Mouse (Mus musculus) testis, adult 2 months (tissue): ENCODE results near the gene Palm.
A peak's percentile ranks its signal among the peaks of the same experiment; 100 is the strongest.

Source experiments
- CTCF ChIP-seq: fragments of 200-500 bp; IDR thresholded peaks from 2 replicates; pipeline ENCODE4 v1.5.1; 2012; ENCODE audit warnings: low read depth, mild to moderate bottlenecking, inconsistent platforms, low read length, moderate library complexity; ENCODE audit not compliant: control insufficient read depth, insufficient read depth, insufficient replicate concordance
- POLR2A ChIP-seq: fragments of 200-500 bp; IDR thresholded peaks from 2 replicates; pipeline ENCODE4 v1.6.1; 2012; ENCODE audit warnings: low read depth, mild to moderate bottlenecking, inconsistent platforms, low read length, moderate library complexity; ENCODE audit not compliant: control insufficient read depth

DNA sequence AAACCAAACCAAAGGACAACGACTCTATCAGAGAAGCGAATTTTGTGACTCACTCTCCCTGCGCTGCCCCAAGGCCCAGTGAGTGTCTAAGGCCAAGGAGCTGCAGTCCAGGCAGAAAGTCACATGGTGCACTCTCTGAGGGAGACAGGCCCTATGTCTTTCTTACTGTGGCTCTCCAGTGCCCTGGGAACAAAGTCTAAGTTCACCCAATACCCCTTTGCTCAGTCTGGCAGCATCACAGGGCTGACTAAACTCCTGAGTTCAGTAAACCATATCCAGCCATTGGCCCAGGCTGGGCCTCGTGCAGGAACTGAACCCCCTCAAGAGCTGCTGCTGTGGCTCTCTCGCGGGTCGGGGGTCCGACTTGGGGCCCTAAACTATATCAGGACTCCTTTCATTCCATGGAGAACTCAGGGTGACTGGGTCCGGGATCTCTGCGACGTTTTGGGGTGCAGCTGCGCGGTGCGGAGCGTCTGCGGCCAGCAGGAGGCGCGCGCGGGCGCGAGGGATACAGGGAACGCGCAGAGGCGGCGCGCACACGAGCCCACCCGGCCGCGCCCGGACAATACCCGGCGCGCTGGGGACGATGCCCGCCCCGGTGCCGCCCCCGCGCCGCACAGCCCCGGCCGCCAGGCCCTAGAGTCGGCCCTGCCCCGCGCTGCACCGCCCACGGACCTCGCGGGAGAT, at the start of gene Palm:
- TF ChIP-seq POLR2A (peak; percentile 17; the same call in 1 of the 2 replicates), CTCF (peak; percentile 68; the same call in 1 of the 2 replicates)
